Mouse (Mus musculus): ENCODE measurements at regions not wholly inside any gene's neighbourhood (a gene's known extent, or its start where the extent isn't known, plus 50 kb on each side); places are given as distances from the start of the nearest gene placed in this dataset.
"Not testable (repeated sequence)": the region's sequence is repeated elsewhere in the genome, so short reads cannot be mapped to it uniquely, and the experiment has no call there.

DNA sequence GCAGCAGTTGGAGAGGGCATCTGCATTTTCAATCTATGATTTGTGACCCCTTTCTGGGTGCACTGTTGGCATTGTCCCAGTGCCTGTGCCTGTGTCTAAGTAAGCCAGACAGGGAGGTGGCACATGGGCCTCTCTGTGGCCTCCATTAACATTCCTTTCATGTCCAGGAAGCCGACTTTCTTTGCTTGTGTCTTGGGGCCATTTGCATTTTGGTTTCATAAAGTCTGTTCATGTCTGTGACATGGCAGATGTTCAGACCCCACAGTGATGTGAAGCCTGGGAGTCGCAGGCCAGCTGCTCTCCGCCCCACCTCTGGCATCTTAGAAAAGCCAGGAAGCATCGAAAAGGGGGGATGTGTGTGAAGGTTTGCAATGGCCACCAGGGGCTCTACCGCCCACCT lies 153.1 kb downstream of the Kif26a start:
- DNase-seq, result no peak

DNA sequence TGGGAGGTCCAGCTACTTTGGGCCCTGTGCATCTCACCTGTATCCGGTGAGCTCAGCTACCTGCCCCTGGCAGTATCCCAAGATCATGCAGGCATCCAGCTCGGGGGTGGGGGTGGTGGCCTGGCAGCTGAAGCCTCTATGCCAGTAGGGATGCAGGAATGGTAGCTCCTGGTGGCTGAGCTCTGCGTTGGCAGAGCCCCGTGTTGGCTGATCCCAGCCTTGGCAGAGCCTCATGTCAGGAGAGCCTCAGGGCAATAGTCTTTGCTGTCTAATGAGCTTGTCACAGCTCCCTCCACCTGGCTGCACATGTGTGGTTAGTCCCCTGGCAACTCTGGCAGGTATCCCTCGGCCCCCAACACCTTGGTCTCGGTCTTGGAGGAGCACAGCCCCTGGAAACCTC lies 153.6 kb downstream of the Kif26a start:
- DNase-seq, result no peak

DNA sequence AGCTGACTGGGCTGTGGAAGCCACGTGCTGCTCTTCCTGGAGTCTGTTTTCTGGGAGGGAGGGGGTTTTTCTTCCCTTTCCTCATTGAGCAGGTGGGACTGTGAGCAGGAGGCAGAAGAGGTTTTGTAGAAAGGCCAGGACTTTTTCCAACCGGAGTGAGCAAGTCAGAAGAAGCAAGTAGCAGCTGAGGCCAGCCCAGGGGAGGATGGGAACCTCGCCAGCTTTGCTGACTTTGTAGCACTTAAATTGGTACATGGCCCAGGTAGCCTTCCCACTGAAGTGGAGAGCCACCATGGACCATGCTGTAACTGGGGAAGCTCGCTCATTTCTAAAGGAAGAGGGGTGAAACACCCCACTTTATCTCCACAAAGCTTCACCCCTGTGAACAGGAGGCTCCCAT lies 154.1 kb downstream of the Kif26a start:
- no peak for DNase-seq

DNA sequence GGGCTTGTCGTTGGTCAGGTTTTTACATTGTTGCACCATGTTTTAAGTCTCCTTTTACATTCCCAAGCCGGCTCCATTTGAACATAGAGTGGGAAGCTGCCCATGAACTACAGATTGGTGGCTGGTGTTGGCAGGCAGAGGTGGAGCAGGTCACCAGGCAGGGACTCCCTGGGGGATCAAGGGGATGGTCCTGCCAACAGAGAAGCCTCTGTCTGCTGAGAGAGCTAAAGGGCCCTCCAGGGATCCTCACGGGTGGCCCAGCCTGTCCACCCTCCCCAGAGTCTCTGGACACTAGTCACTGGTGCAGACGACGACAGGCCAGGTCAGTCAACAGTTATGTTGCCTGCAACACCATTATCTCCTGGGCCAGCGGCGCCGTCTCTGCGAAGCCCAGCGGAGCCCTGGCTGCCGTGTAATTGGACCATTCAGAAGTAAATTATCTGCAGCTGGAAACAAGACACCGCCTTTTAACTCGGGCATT lies 155.4 kb downstream of the Kif26a start:
- DNase-seq, result no peak

DNA sequence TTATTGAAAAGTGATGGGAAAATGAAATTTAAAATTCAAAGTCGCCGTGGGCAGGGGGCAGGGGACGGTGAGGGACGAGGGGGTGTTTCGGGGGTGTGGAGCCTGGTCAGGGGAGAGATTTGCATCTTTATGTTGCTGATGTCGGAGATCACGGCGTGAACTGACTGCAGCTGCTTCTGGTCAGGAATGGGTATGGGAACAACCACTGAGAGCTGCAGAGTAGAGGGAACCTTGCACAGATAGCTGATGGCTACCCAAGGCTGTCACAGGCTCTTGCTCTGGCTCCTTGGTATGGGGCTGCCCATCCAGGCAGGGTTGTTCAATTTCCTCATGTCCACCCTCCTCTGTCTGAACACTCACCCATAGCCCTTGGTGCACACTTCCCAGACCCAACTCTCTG lies 155.9 kb downstream of the Kif26a start:
- no peak for DNase-seq

GRCm38 (mm10) chr12:112306208-112306607 lies 160.2 kb downstream of the Kif26a start:
- no peak for DNase-seq

- no peak for DNase-seq
Measured at GRCm38 (mm10) chr12:112308016-112308415, 162.0 kb downstream of the Kif26a start.

GRCm38 (mm10) chr12:112309096-112309495 lies 163.1 kb downstream of the Kif26a start:
- not testable (repeated sequence) for DNase-seq

GRCm38 (mm10) chr12:112309781-112310180 lies 163.8 kb downstream of the Kif26a start:
- no peak for DNase-seq

GRCm38 (mm10) chr12:112310661-112311060 lies 164.7 kb downstream of the Kif26a start:
- no peak for DNase-seq

DNA sequence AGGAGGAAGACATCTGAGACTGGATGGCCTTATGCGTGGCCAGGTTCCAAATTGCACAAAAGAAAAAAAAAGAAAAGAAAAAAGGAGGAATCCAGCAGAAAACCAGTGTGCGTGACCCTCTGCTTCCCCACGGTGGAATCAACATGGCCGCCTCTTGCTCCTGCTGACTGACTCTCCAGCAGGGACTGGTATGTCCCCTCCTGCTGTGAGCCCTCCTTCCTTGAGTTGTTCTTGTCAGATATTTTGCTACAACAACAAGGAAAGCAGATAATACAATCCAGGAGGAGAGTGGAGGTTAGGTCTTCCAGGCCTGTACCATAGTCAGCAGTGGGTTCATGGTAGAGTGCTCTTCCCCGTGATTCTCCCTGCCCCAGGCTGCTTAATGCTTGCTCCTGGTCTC lies 168.8 kb downstream of the Kif26a start:
- no peak for DNase-seq

DNA sequence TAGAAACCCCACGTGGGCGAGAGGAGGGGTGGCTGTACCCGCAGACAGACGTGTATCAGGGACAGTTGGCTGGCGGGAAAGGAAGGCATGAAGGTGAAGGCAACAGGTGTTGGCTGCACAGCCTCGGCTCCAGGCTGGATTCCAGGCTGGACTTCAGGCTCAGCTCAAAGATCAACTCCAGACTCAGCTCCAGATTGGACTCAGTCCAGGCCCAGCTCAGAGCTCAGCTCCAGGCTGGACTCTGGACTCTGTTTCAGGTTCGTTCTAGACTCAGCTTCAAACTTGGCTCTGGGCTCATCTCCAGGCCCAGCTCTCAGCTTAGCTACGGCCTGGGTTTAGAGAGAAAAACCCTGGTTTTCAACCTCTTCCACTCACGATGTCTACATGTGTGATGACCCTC lies 171.2 kb downstream of the Kif26a start:
- no peak for DNase-seq

DNA sequence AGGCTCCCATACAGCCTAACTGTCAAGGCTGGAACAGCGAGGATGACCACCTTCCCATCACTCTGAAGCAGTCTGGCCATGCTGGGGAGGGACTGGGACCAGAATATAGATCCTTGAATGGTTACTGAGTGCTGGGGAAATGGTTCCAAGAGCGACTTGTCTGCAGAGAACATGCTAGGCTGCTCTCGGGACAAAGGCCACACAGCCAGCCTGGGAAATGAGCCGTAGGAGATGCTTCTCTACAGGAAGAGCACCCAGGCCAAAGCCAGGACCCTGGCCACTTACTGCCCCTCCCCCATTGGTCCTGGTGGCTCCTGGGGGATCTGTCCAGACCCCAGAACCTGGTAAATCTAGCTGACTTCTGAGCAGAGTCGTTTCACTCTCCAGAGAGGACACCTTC lies 170.8 kb upstream of the A530016L24Rik start:
- DNase-seq, result no peak

- DNase-seq, result no peak
Measured at GRCm38 (mm10) chr12:112322196-112322595, 167.1 kb upstream of the A530016L24Rik start.

GRCm38 (mm10) chr12:112327411-112327810 lies 161.8 kb upstream of the A530016L24Rik start:
- no peak for DNase-seq

- DNase-seq, result no peak
Measured at GRCm38 (mm10) chr12:112328809-112329575, 160.3 kb upstream of the A530016L24Rik start.

DNA sequence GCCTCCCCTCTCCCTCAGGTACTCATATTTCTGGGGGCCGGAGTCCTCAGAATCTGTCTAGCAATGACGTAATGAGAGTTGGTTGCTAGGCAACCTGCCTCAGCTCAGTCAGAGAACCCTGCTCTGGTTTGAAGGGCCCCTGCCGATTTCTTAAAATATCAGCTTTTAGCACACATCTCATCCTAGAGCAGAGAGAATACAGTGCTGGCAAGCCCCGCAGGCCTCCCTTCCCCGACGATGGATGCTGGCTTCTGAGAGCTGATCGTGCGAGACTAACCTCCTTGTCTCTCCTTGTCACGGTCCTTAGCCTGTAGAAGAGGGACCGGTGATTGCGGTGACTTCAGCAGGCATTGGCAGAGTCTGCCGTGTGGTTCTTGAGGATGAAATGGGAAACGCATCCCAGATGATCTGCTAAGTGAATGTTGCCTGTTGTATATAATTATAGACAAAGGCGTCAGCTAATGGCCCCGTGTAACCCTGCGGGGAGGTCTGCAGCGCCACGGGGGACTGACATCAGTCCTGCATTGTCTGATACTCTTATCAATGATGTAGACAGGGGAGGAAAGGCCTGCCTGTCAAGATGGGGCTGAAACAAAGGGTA lies 159.4 kb upstream of the A530016L24Rik start:
- DNase-seq, result no peak

- no peak for DNase-seq
Measured at GRCm38 (mm10) chr12:112330557-112330956, 158.7 kb upstream of the A530016L24Rik start.

DNA sequence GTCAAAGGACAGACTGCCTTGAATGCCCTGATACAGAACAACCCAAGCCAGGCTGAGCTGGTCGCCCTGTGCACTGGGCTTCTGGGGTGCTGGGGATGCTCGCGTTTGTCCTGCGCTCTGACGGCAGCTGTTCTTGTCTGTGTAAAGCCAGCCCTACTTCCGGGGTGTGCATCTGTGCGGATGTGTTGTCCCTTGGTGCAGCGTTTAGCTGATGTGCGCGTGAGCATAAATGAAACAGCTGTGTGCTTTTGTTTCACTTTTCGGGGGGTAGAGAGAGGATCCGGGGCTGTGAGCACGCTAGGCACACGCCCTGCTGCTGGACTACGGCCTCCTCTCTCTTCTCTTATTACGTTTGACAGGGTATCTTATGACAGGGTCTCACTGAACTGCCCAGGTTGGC lies 158.2 kb upstream of the A530016L24Rik start:
- DNase-seq, result no peak

- no peak for DNase-seq
Measured at GRCm38 (mm10) chr12:112333125-112334079, 155.8 kb upstream of the A530016L24Rik start.

GRCm38 (mm10) chr12:112334106-112334855 lies 155.0 kb upstream of the A530016L24Rik start:
- no peak for DNase-seq

DNA sequence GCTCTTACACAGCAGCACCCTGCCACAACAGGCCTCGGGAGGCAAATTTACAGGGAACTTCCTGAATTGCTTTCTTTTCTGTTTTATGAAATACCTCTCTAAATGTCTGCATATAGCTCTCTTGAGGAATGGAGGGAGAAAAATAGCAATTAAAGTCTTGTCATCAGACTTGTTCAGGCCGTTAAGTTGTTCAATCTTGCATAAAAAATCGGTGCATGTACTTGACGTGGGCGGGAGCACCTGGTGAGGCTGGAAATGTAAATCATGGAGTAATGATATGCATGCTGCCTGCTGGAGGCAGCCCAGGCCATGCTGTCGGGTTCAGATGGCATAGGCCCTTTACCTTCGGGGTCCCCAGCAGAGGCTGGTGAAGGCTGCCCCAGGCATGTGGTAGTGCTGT lies 153.6 kb upstream of the A530016L24Rik start:
- no peak for DNase-seq
